Mouse (Mus musculus) urinary bladder, postnatal 4 days (tissue): ENCODE measurements around the gene Cntn2.

ENCODE experiments used
- DNase-seq, 2 experiments: peaks; one replicate each; pipeline ENCODE4 v3.0.0; 2021 to 2022; ENCODE audit warnings: low spot score in 2 of 2

Cntn2 gene

GRCm38 (mm10) chr1:132557901-132558631 lies 15.0 kb upstream of the Cntn2 start:
- DNase-seq = peak; percentile 41 to 61

GRCm38 (mm10) chr1:132543789-132544188 lies 733 bp upstream of the Cntn2 start:
- no peak for DNase-seq

DNA sequence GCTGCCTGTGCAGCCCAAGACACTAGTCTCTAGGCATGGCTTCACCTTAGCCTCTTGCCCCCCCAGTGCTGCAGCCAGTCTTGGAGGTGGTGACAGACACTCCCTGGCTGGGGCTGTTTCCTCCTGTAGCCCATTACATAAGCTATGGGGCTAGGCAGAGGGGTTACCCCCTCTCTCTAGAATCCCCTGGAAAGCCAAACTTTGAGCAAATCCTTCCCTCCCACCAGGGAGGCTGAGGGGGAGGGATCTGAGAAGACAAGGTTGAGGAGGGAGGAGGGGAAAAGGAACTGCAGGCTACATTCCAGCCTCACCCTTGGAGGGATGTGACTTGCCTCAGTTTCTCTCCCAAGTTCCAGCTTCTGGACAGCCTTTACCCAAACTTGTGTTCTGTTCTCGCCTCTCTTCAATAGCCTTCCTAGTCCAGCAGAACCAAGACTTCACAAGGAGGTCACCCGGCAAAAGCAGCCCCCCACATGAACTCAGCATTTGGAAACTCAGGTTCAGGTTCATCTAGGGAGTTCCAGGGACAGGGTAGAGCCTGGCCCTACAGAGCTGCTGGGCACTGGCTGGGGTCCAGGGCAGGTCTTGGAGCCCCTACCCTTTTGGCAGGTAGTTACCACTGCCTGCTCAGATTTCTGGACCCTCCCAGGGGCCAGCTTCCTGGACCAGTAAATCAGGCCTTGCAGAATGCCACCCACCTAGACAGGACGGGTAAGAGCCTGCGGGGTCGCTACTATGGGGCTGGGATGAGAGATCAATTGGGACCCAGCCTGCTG lies 1.0 kb downstream of the Cntn2 start:
- DNase-seq = no peak

GRCm38 (mm10) chr1:132541171-132541823 lies 1.8 kb downstream of the Cntn2 start:
- DNase-seq = no peak

DNA sequence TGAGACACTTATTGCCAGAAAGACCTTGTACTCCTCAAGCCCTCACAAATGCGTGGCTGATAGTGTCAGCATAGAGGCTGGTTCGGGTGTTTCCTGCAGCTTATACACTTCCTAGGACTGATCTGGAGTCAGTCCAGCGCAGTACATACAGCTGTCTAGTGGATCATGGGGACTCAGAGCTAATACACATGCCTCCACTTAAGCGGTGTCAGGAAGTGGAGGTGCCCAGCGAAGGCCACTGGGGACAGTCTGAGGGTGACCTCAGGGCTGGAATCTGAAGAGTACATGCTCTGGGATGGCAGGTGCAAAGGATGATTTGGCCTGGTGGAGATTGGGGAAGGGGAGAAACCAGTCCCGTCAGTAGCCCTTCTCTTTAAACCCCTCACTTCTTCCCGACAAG lies 2.4 kb downstream of the Cntn2 start:
- DNase-seq = no peak

DNA sequence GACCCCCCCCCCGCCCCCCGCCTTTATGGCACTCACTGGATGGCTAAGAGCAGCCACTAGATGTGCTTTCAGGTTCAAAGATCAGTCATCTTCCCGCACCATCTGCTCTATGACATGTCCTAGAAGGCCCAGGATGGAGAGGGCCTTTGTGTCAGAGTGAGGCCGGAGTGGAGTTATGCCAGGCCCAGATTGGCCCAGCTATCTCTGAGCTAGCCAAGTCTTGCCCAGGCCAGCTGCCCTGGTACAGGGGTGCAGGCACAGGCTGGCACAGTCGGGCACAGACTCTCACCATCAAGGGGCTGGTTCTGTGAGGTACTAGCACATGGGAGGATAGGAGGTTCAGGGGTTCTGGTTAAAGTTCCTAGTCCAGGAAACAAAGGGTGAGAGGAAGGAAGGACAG lies 5.3 kb downstream of the Cntn2 start:
- DNase-seq = no peak

GRCm38 (mm10) chr1:132536416-132536815 lies 6.6 kb downstream of the Cntn2 start:
- DNase-seq = no peak

DNA sequence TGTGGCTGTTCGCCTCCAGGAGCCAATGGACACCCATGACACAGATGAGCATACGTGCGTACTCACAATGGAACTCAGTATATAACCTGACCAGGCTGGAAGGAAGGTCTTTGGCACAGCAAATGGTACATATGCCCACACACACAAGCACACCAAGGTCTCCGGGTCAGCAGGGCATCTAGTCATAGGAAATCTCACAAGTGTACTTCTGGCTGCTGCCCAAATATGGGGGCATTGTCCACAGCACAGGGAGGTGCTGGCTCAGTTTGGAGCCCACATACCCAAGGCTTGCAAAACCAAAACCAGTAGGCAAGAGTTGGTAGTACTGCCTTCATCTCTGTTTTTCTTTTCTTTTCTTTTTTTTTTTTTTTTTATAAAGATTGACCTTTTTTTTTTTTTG lies 7.5 kb downstream of the Cntn2 start:
- no peak for DNase-seq

- no peak for DNase-seq
Observed at GRCm38 (mm10) chr1:132533840-132534239, 9.2 kb downstream of the Cntn2 start.

DNA sequence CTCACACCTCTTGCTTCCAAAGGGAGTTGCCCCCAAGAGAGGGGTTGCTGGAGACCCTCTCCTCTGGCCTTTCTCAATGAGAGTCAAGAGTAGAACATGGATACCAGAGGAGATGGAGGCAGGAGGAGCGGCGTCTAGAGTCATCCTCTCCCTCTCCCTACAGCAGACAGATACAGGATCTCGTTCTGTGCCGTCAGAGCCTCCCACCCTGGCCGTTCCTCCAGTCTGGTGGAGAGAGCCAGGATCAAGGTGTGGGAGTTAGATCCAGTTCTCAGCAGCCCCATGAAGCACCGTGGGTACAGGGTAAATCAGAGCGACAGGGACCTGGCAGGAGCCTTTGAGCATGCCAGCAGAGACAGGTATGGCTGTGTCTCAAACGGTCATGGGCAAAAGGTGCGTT lies 10.5 kb downstream of the Cntn2 start:
- no peak for DNase-seq

- DNase-seq = no peak
Observed at GRCm38 (mm10) chr1:132530631-132531191, 12.3 kb downstream of the Cntn2 start.

GRCm38 (mm10) chr1:132528647-132529334 lies 14.3 kb downstream of the Cntn2 start:
- no peak for DNase-seq

DNA sequence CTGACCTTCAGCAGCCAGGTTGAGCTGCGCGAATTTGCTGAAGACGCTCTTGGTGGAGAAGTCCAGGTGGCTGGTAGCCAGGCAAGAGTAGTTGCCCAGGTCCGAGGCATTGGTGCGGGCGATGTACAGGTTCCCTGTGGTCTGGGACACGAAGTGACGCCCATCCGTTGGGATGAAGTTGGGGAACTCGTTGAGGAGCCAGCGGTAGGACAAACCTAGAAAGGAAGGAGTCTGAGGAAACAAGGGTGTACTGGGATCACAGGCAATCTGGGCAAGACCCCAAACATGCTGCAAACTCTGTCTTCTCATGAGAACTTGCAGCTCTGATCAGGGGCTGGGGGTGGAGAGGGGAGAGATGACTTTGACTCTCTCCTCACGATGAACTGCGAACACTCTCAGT lies 15.0 kb downstream of the Cntn2 start:
- no peak for DNase-seq

- DNase-seq = no peak
Observed at GRCm38 (mm10) chr1:132525832-132526231, 17.2 kb downstream of the Cntn2 start.

- DNase-seq = no peak
Observed at GRCm38 (mm10) chr1:132523920-132524319, 19.1 kb downstream of the Cntn2 start.

- no peak for DNase-seq
Observed at GRCm38 (mm10) chr1:132523048-132523447, 20.0 kb downstream of the Cntn2 start.

DNA sequence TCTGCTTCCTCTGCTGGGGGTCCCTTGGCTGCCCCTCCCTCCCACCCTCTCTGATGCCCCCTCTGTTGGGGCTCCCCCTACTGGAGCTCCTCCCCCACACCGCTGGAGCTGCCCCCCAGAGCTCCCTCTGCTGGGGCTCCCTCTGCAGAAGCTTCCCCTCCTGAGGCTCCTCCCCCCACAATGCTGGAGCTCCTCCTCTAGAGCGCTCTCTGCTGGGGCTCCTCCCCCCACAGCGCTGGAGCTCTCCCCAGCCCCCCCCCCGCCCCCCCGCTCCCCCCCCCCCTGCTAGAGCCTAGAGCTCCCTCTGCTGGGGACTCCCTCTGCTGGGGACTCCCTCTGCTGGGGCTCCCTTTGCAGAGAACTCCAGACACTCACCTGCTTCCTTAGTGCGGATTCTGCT lies 22.3 kb downstream of the Cntn2 start:
- DNase-seq = peak in 1 of 2 experiments; percentile 65

GRCm38 (mm10) chr1:132519734-132520133 lies 23.3 kb downstream of the Cntn2 start:
- no peak for DNase-seq

DNA sequence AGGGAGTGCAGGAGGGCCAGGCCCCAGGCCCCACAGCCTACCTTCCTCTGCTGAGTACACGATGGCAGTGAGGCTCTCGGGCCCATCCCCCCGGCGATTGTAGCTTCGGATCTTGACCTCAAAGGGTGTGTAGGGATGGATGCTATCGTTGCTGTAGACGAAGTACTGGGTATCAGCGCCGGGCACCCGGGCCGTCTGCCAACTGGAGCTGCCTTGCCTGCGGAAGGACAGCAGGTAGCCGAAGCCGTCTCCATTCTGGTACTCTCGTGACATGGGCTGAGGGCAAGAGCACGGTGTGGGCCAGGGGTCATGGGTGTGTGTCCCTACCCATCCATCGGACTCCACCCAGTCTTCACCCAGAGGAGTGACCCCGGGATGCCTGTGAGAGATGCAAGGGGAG lies 24.4 kb downstream of the Cntn2 start:
- DNase-seq = no peak

DNA sequence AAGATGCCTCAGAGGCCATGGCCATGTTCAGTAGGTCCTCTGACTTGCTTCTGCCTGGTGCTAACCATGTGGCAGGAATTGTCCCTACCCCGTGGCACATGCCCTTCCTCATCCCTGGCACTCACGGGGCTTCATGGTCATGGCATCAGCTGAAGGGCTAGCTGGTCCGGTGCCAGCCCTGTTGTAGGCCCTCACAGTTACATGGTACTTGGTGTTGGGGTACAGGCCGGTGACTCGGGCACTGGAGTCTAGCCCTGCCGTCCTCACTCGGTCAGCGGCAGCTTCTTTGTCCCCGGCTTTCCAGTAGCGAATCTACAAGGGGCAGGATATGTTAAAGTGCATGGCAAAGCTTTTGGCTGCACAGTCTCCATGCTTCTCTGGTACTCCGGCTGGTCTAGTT lies 26.3 kb downstream of the Cntn2 start:
- DNase-seq = no peak

DNA sequence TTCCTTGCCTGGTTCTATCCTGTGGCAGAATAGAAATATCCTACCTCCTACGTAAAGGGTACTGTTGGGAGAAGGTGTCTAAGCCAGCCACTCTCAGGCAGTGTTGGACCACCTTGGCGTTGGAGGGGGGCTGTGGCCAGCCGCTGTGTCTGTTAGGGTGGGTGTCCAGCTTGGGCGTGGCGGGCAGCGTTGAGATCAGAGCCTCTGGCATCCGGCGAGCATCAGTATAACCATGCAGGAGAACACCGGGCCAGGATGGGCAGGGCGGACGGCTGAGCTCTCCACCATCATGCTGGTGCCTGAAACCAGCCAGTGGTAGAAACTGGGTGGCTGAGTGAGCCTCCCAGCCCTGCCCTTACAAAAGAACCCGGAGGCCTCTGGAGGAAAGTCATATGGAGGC lies 27.7 kb downstream of the Cntn2 start:
- no peak for DNase-seq

- no peak for DNase-seq
Observed at GRCm38 (mm10) chr1:132512106-132512505, 30.9 kb downstream of the Cntn2 start.
